Comparison of ENCODE assay signal across 8 mouse cellular contexts in genomic region chr3:87970939-87971488, GRCm38 (mm10). TPM values are rescaled to one million over a fixed set of nuclear protein-coding genes. Genes with fewer than 3 reads are reported as not detected.
A peak's percentile ranks its signal among the peaks of the same experiment; 100 is the strongest.
DNase-seq lines count a peak whose midpoint lies in the region; ATAC-seq lines count a peak whose summit lies in the region.

TSS of gene Nes (plus strand) at chr3:87971078.

- peak; percentile 40 for DNase-seq in right cerebral cortex, postnatal 14 days
- no peak for DNase-seq in right cerebral cortex, postnatal 25 days
- peak; percentile 91 for DNase-seq in kidney, postnatal 10 days
- peak; percentile 64 for DNase-seq in testis, postnatal 14 days (ENCODE audit: low spot score)
- no peak for DNase-seq in cerebellum, adult 18-20 months

- H3K36me3 ChIP-seq in embryonic facial prominence, embryonic 13.5 days: no peaks in the 10 kb centered on the region
- H3K36me3 ChIP-seq in heart, embryonic 16.5 days (ENCODE audit: control insufficient read depth, insufficient read depth): no peaks in the 10 kb centered on the region
- no peaks in the 10 kb centered on the region for H3K36me3 ChIP-seq in macrophage (ENCODE audit: inconsistent target)

- WGBS in embryonic facial prominence, embryonic 13.5 days: under 1% methylated on average over 44 of the region's 44 CpGs
- WGBS in heart, embryonic 16.5 days: under 1% methylated on average over 44 of the region's 44 CpGs
- 2% methylated on average over 44 of the region's 44 CpGs for WGBS in macrophage (ENCODE audit: missing documents)

- H3K4me2 ChIP-seq in embryonic facial prominence, embryonic 13.5 days: peak within 1 kb of the TSS; percentile 96
- peak within 1 kb of the TSS; percentile 81 for H3K4me2 ChIP-seq in heart, embryonic 16.5 days (ENCODE audit: low read depth, low read length)

- no peaks in the 10 kb centered on the region for H3K79me2 ChIP-seq in macrophage (ENCODE audit: inconsistent target)

- peaks cover 36% of the 10 kb centered on the region for H3K27me3 ChIP-seq in embryonic facial prominence, embryonic 13.5 days
- H3K27me3 ChIP-seq in heart, embryonic 16.5 days (ENCODE audit: control insufficient read depth, insufficient read depth, low read length): peaks cover 12% of the 10 kb centered on the region

- H3K4me1 ChIP-seq in embryonic facial prominence, embryonic 13.5 days: peaks cover 46% of the 10 kb centered on the region
- H3K4me1 ChIP-seq in heart, embryonic 16.5 days (ENCODE audit: control insufficient read depth, insufficient read depth, low read length): peaks cover 23% of the 10 kb centered on the region

- H3K9me3 ChIP-seq in embryonic facial prominence, embryonic 13.5 days: no peaks in the 10 kb centered on the region
- no peaks in the 10 kb centered on the region for H3K9me3 ChIP-seq in heart, embryonic 16.5 days (replicated peaks; ENCODE audit: control insufficient read depth, low read length)

- H3K9ac ChIP-seq in embryonic facial prominence, embryonic 13.5 days: peak within 1 kb of the TSS; percentile 73
- peak within 1 kb of the TSS; percentile 77 for H3K9ac ChIP-seq in heart, embryonic 16.5 days (ENCODE audit: low read length)

- ATAC-seq in embryonic facial prominence, embryonic 13.5 days (ENCODE audit: insufficient number of reproducible peaks, insufficient read depth, low FRiP score, low TSS enrichment, low read depth): peak; percentile 30; the same call in 1 of the 2 replicates
- peak; percentile 67 for ATAC-seq in heart, embryonic 16.5 days (replicated peaks; ENCODE audit: extremely low read depth, insufficient read depth, low FRiP score)

- peak within 1 kb of the TSS; percentile 22; the same call in 1 of the 2 replicates for H3K27ac ChIP-seq in embryonic facial prominence, embryonic 13.5 days
- H3K27ac ChIP-seq in heart, embryonic 16.5 days (ENCODE audit: low read length): peak within 1 kb of the TSS; percentile 50
- no peak within 1 kb of the TSS for H3K27ac ChIP-seq in macrophage

- H3K4me3 ChIP-seq in embryonic facial prominence, embryonic 13.5 days: peak within 1 kb of the TSS; percentile 51
- H3K4me3 ChIP-seq in heart, embryonic 16.5 days (ENCODE audit: low read length): peak within 1 kb of the TSS; percentile 60
- peak within 1 kb of the TSS; percentile 1; the same call in 1 of the 2 replicates for H3K4me3 ChIP-seq in macrophage (ENCODE audit: inconsistent target)

RNA-seq across cellular contexts. Expression of gene Nes, which starts in this region (rescaled TPM):
- 13.8 and 17.7 TPM in 2 replicates for polyA plus RNA-seq in embryonic facial prominence, embryonic 13.5 days (2015; fragmentation: Nextera tagmentation; extraction: Ambion mirVana)
- polyA plus RNA-seq in heart, embryonic 16.5 days (2015; fragmentation: Nextera tagmentation; extraction: Ambion mirVana): 9.5 and 13.4 TPM in 2 replicates
- 1 to 10 TPM in 18 of 26 experiments, under 1 TPM in 8; 0.29 to 7.7 (median 2.5) TPM for total RNA-seq in macrophage (2018; cell fraction: chromatin; rRNA removed)
- 1 to 10 TPM in 21 of 26 experiments, under 1 TPM in 5; 0.78 to 4.0 (median 1.5) TPM for total RNA-seq in macrophage (2018; cell fraction: cytosol; rRNA removed)
- total RNA-seq in macrophage (2018; cell fraction: nucleus; rRNA removed): 1 to 10 TPM in 19 of 26 experiments, under 1 TPM in 7; 0.52 to 6.5 (median 2.2) TPM
- polyA plus RNA-seq in macrophage (2018): 0.35 to 2.8 TPM (median 2.5 TPM) in 3 replicates

Comparison
In these comparisons a context has a peak if more than half of its experiments do, and no peak if none do; other contexts are left out.
1. DNase-seq: peak in right cerebral cortex, postnatal 14 days (single experiment), kidney, postnatal 10 days (single experiment) and testis, postnatal 14 days (single experiment); none in right cerebral cortex, postnatal 25 days (single experiment) and cerebellum, adult 18-20 months (0 of 2).
2. H3K4me3 ChIP-seq: peak in every context shown above with its lines; median percentile 60 in heart, embryonic 16.5 days; 51 in embryonic facial prominence, embryonic 13.5 days; 1 in macrophage.